Mouse (Mus musculus) liver, adult 2 months (tissue): ENCODE data around the gene Fam19a5. TPM values are rescaled to one million over a fixed set of nuclear protein-coding genes. Genes with fewer than 3 reads are reported as not detected.

Source experiments
- DNase-seq: peaks from one replicate; pipeline ENCODE4 v3.0.0-alpha.2; 2011; ENCODE audit warnings: low read depth, low spot score; ENCODE audit errors: extremely low read depth
- H3K27ac ChIP-seq: fragments of 200-500 bp; replicated peaks from 2 replicates; pipeline ENCODE4 v1.5.1; 2012; ENCODE audit warnings: low read depth, mild to moderate bottlenecking, control low read depth, inconsistent platforms, low read length; ENCODE audit not compliant: insufficient read depth
- H3K27me3 ChIP-seq: fragments of 200-500 bp; 2 replicates; pipeline ENCODE4 v1.6.1; 2012; ENCODE audit warnings: mild to moderate bottlenecking, moderate library complexity, low read length, inconsistent platforms; ENCODE audit not compliant: control insufficient read depth, insufficient read depth
- H3K36me3 ChIP-seq: fragments of 200-500 bp; 2 replicates; pipeline ENCODE4 v1.6.1; 2012; ENCODE audit warnings: low read length, inconsistent platforms; ENCODE audit not compliant: control insufficient read depth, insufficient read depth
- H3K4me1 ChIP-seq: fragments of 200-500 bp; 2 replicates; pipeline ENCODE4 v1.6.1; 2011; ENCODE audit warnings: low read length; ENCODE audit not compliant: control insufficient read depth, insufficient read depth
- H3K4me3 ChIP-seq: fragments of 200-500 bp; 2 replicates; pipeline ENCODE4 v1.5.1; 2011; ENCODE audit warnings: low read depth, mild to moderate bottlenecking, control low read depth, low read length, moderate library complexity; ENCODE audit not compliant: insufficient read depth
- H3K79me2 ChIP-seq: fragments of 200-500 bp; 2 replicates; pipeline ENCODE4 v1.6.1; 2012; ENCODE audit warnings: inconsistent platforms, mild to moderate bottlenecking, low read length, moderate library complexity; ENCODE audit not compliant: control insufficient read depth, insufficient read depth
- H3K9ac ChIP-seq: fragments of 200-500 bp; 2 replicates; pipeline ENCODE4 v1.6.1; 2012; ENCODE audit warnings: low read depth, mild to moderate bottlenecking, control low read depth, inconsistent platforms, low read length
- CTCF ChIP-seq: fragments of 200-500 bp; IDR thresholded peaks from 2 replicates; pipeline ENCODE4 v1.5.1; 2011; ENCODE audit warnings: low read depth, low read length, control low read depth
- POLR2A ChIP-seq: fragments of 200-500 bp; IDR thresholded peaks from 2 replicates; pipeline ENCODE4 v1.6.1; 2011; ENCODE audit warnings: low read length, control low read depth; ENCODE audit not compliant: insufficient read depth; ENCODE audit errors: extremely low read depth
- WGBS: fragments of 180-500 bp; shearing (Covaris S2); methylation state at CpG from one replicate; pipeline ENCODE4 v1.1.7; 2018; 5-methylcytosine and 5-hydroxymethylcytosine counted together
- polyA plus RNA-seq: library from polyadenylated mRNA; depleted of rRNA; stranded (reverse); fragments of >200 nt; gene quantifications from 2 replicates; pipeline ENCODE4 v1.2.3, GENCODE M21; 2012
- total RNA-seq: library from RNA; depleted of rRNA; stranded (reverse); fragments of >200 nt; gene quantifications from 2 replicates; pipeline ENCODE4 v1.2.3, GENCODE M21; 2014

The Fam19a5 gene
- total and polyA plus RNA-seq, 2 experiments: 0.28 to 0.65 TPM

DNA sequence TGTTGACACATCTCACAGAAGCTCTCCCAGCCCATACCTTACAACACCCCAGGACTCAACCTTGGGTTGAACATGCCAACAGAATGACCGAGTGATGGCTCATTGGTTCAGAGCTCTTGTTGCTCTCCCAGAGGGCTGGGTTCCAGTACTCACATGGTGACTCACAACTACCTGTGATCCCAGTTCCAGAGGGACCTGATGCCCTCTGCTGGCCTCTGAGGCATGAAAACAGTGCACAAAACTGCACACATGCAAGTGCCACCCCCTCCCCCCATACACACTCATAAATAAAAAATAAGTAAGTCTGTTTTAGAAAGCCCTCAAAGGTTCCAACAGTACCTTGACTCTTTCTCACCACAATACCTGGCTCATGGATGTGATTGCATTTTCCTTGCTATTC is 2.4 kb upstream of the Fam19a5 start:
- no peak overlapping the region for H3K27ac ChIP-seq
- no peak for TF ChIP-seq POLR2A
- TF ChIP-seq CTCF: 0 out of 2 replicates have a peak, but pooled peaks have one; percentile 4
- H3K27me3 ChIP-seq: peaks cover 12% of the 10 kb centered on the region; the same call in 1 of the 2 replicates
- no peaks in the 10 kb centered on the region for H3K79me2 ChIP-seq
- no peak overlapping the region for H3K9ac ChIP-seq
- no peaks in the 10 kb centered on the region for H3K36me3 ChIP-seq
- WGBS: 33% methylated on average over 1 of the region's 1 CpGs
- H3K4me1 ChIP-seq: no peaks in the 10 kb centered on the region
- no peak overlapping the region for H3K4me3 ChIP-seq
- no peak for DNase-seq

DNA sequence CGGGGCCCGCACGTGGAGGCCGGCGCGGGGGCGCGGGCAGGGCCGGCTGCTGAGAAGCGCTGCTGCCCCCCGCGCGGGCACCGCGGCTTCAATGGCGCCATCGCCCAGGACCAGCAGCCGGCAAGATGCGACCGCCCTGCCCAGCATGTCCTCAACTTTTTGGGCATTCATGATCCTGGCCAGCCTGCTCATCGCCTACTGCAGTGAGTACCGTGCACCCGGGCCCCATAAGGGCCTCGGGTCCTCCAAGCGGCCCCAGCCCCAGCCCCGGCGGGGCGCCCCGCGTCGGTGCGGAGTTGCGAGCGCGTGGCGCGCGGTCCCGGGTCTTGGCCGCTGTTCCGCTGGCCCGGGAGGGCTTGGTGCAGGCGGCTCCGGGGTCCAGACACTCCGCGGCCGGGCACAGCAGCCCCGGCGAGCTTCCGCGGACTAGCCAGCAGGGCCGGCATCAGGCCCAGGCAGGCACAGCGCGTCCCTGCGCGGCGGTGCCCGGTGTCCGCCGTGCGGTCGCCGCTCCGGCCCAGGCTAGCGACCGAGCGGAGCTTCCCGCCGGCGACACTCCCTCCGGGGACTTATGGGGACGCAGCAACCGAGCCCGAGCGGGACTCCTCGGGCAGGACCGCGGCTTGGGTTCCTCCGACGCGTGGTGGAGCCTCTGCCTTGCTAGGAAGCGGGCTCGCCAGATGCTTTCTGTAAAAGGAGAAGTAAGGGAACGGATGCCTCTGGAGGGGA is 466 bp downstream of the Fam19a5 start:
- Histone ChIP-seq H3K4me3 (no peak overlapping the region), H3K27ac (no peak overlapping the region), H3K4me1 (no peaks in the 10 kb centered on the region), H3K9ac (no peak overlapping the region), H3K36me3 (no peaks in the 10 kb centered on the region), H3K27me3 (peaks cover 12% of the 10 kb centered on the region; the same call in 1 of the 2 replicates), H3K79me2 (no peaks in the 10 kb centered on the region)
- DNase-seq: no peak
- WGBS: 2% methylated on average over 83 of the region's 84 CpGs
- TF ChIP-seq POLR2A: no peak
- TF ChIP-seq CTCF: no peak

DNA sequence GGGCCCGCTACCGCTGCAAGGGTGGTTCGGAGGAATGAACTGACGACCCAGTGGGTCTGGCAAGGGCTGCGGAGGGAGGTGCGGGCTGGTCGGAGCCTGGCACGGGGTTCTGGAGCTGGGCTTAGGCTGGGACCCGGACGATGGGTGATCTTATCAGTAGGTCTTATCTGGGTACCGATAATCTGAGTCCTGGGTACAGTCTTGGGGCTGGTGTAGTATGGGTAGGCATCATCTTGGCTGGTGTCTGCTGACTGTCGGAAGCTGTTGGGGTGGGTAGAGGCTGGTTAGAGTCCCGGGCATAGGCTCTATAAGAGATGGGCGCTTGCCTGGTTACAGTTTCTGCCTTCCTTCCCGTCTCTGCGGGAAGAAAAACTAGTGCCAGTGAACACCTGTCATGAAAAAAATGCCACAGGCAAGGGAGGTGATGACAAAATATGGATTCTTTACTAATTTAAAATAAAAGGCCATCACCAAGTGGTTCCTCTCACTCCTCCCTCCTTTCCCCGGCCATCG is 1.1 kb downstream of the Fam19a5 start:
- no peaks in the 10 kb centered on the region for H3K79me2 ChIP-seq
- H3K4me1 ChIP-seq: no peaks in the 10 kb centered on the region
- no peak overlapping the region for H3K27ac ChIP-seq
- DNase-seq: no peak
- H3K36me3 ChIP-seq: no peaks in the 10 kb centered on the region
- H3K9ac ChIP-seq: no peak overlapping the region
- peaks cover 12% of the 10 kb centered on the region; the same call in 1 of the 2 replicates for H3K27me3 ChIP-seq
- TF ChIP-seq CTCF: no peak
- TF ChIP-seq POLR2A: no peak
- H3K4me3 ChIP-seq: no peak overlapping the region
- 16% methylated on average over 18 of the region's 18 CpGs for WGBS

DNA sequence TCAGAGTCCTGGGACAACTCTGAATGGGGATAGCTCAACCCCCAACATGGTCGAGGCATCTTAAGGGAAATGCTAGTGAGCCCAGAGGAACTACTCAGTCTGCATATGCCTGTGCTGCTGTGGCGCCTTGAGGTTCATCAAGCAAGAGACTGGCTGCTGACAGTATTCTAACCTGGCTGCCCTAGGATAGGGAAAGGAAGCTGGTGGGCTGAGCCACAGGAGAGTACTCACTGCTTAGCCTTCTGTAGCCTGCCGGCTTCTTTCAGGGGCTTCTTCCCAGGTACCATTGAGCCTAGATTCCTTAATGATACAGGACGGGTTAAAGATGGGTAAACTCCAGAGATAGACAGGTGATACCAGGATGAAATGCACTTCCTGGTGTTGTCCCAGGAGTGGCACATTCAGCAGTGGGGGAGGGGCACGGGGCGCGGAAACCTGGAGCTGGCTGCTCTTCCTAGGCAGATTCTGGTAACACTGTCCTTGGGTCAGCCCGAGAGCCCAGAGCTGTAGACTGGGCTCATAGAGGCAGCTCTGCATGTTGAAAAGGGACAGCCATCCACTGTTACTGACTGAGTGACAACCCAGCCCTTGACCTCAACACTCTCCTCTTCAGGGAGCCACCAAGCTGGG is 1.7 kb downstream of the Fam19a5 start:
- Histone ChIP-seq H3K9ac (no peak overlapping the region), H3K27me3 (peaks cover 12% of the 10 kb centered on the region; the same call in 1 of the 2 replicates), H3K79me2 (no peaks in the 10 kb centered on the region), H3K4me1 (no peaks in the 10 kb centered on the region), H3K27ac (no peak overlapping the region), H3K4me3 (no peak overlapping the region), H3K36me3 (no peaks in the 10 kb centered on the region)
- 25% methylated on average over 8 of the region's 8 CpGs for WGBS
- no peak for TF ChIP-seq CTCF
- no peak for TF ChIP-seq POLR2A
- DNase-seq: no peak

DNA sequence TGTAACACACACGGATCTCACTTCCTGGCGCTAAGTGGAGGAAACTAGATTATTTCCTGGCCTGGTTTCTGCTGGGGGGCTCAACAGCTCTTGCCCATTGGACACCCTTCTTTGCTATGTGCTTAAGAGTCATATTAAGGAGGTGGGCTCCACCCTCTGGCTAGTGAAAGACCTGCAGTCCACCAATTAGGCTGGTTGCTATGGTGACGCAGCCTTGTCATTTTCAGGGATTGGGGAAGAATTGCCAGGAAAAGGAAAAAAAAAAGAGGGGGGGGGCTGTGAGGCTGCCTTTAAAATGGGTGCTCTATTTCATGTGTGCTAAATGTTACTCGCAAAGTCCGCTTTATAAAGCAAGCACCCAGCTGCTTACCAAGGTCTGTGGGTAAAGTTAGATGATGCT is 2.9 kb downstream of the Fam19a5 start:
- DNase-seq: no peak
- no peak overlapping the region for H3K9ac ChIP-seq
- no peak for TF ChIP-seq CTCF
- TF ChIP-seq POLR2A: no peak
- H3K27me3 ChIP-seq: peaks cover 12% of the 10 kb centered on the region; the same call in 1 of the 2 replicates
- H3K4me1 ChIP-seq: no peaks in the 10 kb centered on the region
- no peak overlapping the region for H3K4me3 ChIP-seq
- no peak overlapping the region for H3K27ac ChIP-seq
- 48% methylated on average over 5 of the region's 5 CpGs for WGBS
- H3K79me2 ChIP-seq: no peaks in the 10 kb centered on the region
- H3K36me3 ChIP-seq: no peaks in the 10 kb centered on the region

DNA sequence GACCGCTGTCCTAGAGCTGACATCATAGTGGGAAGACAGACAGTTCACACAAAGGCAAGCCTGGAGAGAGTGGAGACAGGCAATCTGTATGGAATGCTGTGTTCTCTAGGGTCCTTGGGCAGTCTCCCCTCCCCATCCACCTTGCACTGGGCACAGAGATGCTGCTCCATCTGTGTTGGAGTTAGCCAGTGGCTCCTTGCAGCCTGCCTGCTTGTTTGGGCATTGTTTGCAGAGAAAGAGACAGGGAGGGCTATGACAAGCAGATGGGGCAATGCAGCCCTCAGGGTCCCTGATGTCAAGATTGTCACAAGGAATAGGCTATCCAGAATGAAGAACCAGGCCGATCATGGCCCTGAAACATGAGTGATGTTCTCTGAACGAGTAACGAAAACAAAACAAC is 5.6 kb downstream of the Fam19a5 start:
- H3K4me3 ChIP-seq: no peak overlapping the region
- no peak for TF ChIP-seq CTCF
- no peak for TF ChIP-seq POLR2A
- no peaks in the 10 kb centered on the region for H3K4me1 ChIP-seq
- 70% methylated on average over 4 of the region's 4 CpGs for WGBS
- H3K27ac ChIP-seq: no peak overlapping the region
- no peak overlapping the region for H3K9ac ChIP-seq
- no peak for DNase-seq
- no peaks in the 10 kb centered on the region for H3K36me3 ChIP-seq
- H3K27me3 ChIP-seq: peaks cover 7% of the 10 kb centered on the region; the same call in 1 of the 2 replicates
- H3K79me2 ChIP-seq: no peaks in the 10 kb centered on the region
